Mouse (Mus musculus) right cerebral cortex, adult 2 months (tissue): ENCODE data around the gene Ajap1.

Experiments
- DNase-seq, 2 experiments: peaks; one replicate each; pipeline ENCODE4 v3.0.0; 2021 to 2022; ENCODE audit warnings: low spot score in 2 of 2

Gene Ajap1

GRCm38 (mm10) chr4:153453496-153453895 lies 29.1 kb downstream of the Ajap1 start:
- no peak for DNase-seq

- no peak for DNase-seq
Measured at GRCm38 (mm10) chr4:153451516-153451915, 31.1 kb downstream of the Ajap1 start.

- no peak for DNase-seq
Measured at GRCm38 (mm10) chr4:153442522-153442921, 40.1 kb downstream of the Ajap1 start.

- DNase-seq: peak; percentile 68 to 73
Measured at GRCm38 (mm10) chr4:153439868-153440267, 42.7 kb downstream of the Ajap1 start.

GRCm38 (mm10) chr4:153439031-153439430 lies 43.6 kb downstream of the Ajap1 start:
- DNase-seq: peak; percentile 88 to 90

- no peak for DNase-seq
Measured at GRCm38 (mm10) chr4:153437196-153437595, 45.4 kb downstream of the Ajap1 start.

- DNase-seq: no peak
Measured at GRCm38 (mm10) chr4:153435917-153436316, 46.7 kb downstream of the Ajap1 start.

GRCm38 (mm10) chr4:153429971-153430370 lies 52.6 kb downstream of the Ajap1 start:
- DNase-seq: no peak

- no peak for DNase-seq
Measured at GRCm38 (mm10) chr4:153425961-153426656, 56.5 kb downstream of the Ajap1 start.

GRCm38 (mm10) chr4:153424324-153424723 lies 58.3 kb downstream of the Ajap1 start:
- DNase-seq: peak; percentile 70 to 75

GRCm38 (mm10) chr4:153417926-153418325 lies 64.7 kb downstream of the Ajap1 start:
- peak in 1 of 2 experiments; percentile 61 for DNase-seq

- DNase-seq: no peak
Measured at GRCm38 (mm10) chr4:153417164-153417896, 65.3 kb downstream of the Ajap1 start.

GRCm38 (mm10) chr4:153416111-153416510 lies 66.5 kb downstream of the Ajap1 start:
- DNase-seq: no peak

GRCm38 (mm10) chr4:153398421-153398820 lies 84.2 kb downstream of the Ajap1 start:
- DNase-seq: no peak

- no peak for DNase-seq
Measured at GRCm38 (mm10) chr4:153387478-153387877, 95.1 kb downstream of the Ajap1 start.

GRCm38 (mm10) chr4:153381433-153381832 lies 101.2 kb downstream of the Ajap1 start:
- DNase-seq: no peak

GRCm38 (mm10) chr4:153380885-153381284 lies 101.7 kb downstream of the Ajap1 start:
- DNase-seq: no peak

GRCm38 (mm10) chr4:153377981-153378380 lies 104.6 kb downstream of the Ajap1 start:
- DNase-seq: peak; percentile 62 to 69

GRCm38 (mm10) chr4:153374233-153374632 lies 108.4 kb downstream of the Ajap1 start:
- DNase-seq: peak in 1 of 2 experiments; percentile 40

- peak; percentile 70 to 77 for DNase-seq
Measured at GRCm38 (mm10) chr4:153373125-153373524, 109.5 kb downstream of the Ajap1 start.

- DNase-seq: no peak
Measured at GRCm38 (mm10) chr4:153368620-153369159, 113.9 kb downstream of the Ajap1 start.

- DNase-seq: no peak
Measured at GRCm38 (mm10) chr4:153360868-153361545, 121.6 kb downstream of the Ajap1 start.
